Mouse (Mus musculus) spleen, adult 12 weeks (tissue): ENCODE results near the gene Dnajc15.
"Not testable (repeated sequence)": the region's sequence is repeated elsewhere in the genome, so short reads cannot be mapped to it uniquely, and the experiment has no call there.

ENCODE experiments used
- DNase-seq: peaks from one replicate; pipeline ENCODE4 v3.0.0; 2022; ENCODE audit warnings: low spot score

Dnajc15 gene

GRCm38 (mm10) chr14:77874304-77875241 lies at the start of gene Dnajc15:
TSS of gene Dnajc15 (minus strand) at chr14:77875125.
- peak; percentile 68 for DNase-seq

GRCm38 (mm10) chr14:77923076-77923865 lies 48.3 kb upstream of the Dnajc15 start:
- DNase-seq, result no peak

GRCm38 (mm10) chr14:77921641-77922040 lies 46.7 kb upstream of the Dnajc15 start:
- DNase-seq, result no peak

GRCm38 (mm10) chr14:77915776-77916175 lies 40.9 kb upstream of the Dnajc15 start:
- no peak for DNase-seq

- no peak for DNase-seq
Measured at GRCm38 (mm10) chr14:77906586-77906985, 31.7 kb upstream of the Dnajc15 start.

- DNase-seq, result no peak
Measured at GRCm38 (mm10) chr14:77905466-77905865, 30.5 kb upstream of the Dnajc15 start.

GRCm38 (mm10) chr14:77904171-77904762 lies 29.3 kb upstream of the Dnajc15 start, which contains the start of gene Epsti1:
TSS of gene Epsti1 (plus strand) at chr14:77904239.
- DNase-seq, result peak; percentile 6

- no peak for DNase-seq
Measured at GRCm38 (mm10) chr14:77902541-77902940, 27.6 kb upstream of the Dnajc15 start.

GRCm38 (mm10) chr14:77895951-77896350 lies 21.0 kb upstream of the Dnajc15 start:
- no peak for DNase-seq

- no peak for DNase-seq
Measured at GRCm38 (mm10) chr14:77889911-77890310, 15.0 kb upstream of the Dnajc15 start.

- DNase-seq, result no peak
Measured at GRCm38 (mm10) chr14:77886941-77887340, 12.0 kb upstream of the Dnajc15 start.

- no peak for DNase-seq
Measured at GRCm38 (mm10) chr14:77886376-77886775, 11.5 kb upstream of the Dnajc15 start.

GRCm38 (mm10) chr14:77882669-77883068 lies 7.7 kb upstream of the Dnajc15 start:
- DNase-seq, result no peak

- no peak for DNase-seq
Measured at GRCm38 (mm10) chr14:77881998-77882397, 7.1 kb upstream of the Dnajc15 start.

GRCm38 (mm10) chr14:77877876-77878275 lies 3.0 kb upstream of the Dnajc15 start:
- DNase-seq, result not testable (repeated sequence)

GRCm38 (mm10) chr14:77876199-77876598 lies 1.3 kb upstream of the Dnajc15 start:
- DNase-seq, result no peak

GRCm38 (mm10) chr14:77871380-77871975 lies 3.4 kb downstream of the Dnajc15 start:
- no peak for DNase-seq

GRCm38 (mm10) chr14:77870926-77871325 lies 4.0 kb downstream of the Dnajc15 start:
- no peak for DNase-seq

- no peak for DNase-seq
Measured at GRCm38 (mm10) chr14:77867601-77868000, 7.3 kb downstream of the Dnajc15 start.

- DNase-seq, result no peak
Measured at GRCm38 (mm10) chr14:77864510-77864909, 10.4 kb downstream of the Dnajc15 start.

- no peak for DNase-seq
Measured at GRCm38 (mm10) chr14:77864051-77864450, 10.9 kb downstream of the Dnajc15 start.
